Mouse (Mus musculus) MEL (cell line): Measurements from ENCODE around the gene Ublcp1. TPM values are rescaled to one million over a fixed set of nuclear protein-coding genes. Genes with fewer than 3 reads are reported as not detected.

Experiments used
- DNase-seq: peaks from one replicate; pipeline ENCODE4 v3.0.0; 2011; ENCODE audit warnings: low read depth, low spot score
- H3K27ac ChIP-seq: 2 replicates; pipeline ENCODE4 v1.5.1; 2012; ENCODE audit warnings: low read depth, mild to moderate bottlenecking, control low read depth, low read length, moderate library complexity; ENCODE audit not compliant: control insufficient read depth
- H3K27me3 ChIP-seq, 2 experiments: fragments of 150-350 bp in 1 of 2; sonication (generic) in 1 of 2; 2 replicates each; pipeline ENCODE4 v1.6.1; 2012; ENCODE audit warnings: low read length in 2 of 2, mild to moderate bottlenecking in 2 of 2, improper control_type of control experiment in 1 of 2, moderate library complexity in 1 of 2; ENCODE audit not compliant: insufficient read depth in 2 of 2, control insufficient read depth in 1 of 2
- H3K36me3 ChIP-seq, 2 experiments: 2 replicates each; pipeline ENCODE4 v1.6.1; 2012 to 2014; ENCODE audit warnings: low read length in 2 of 2, improper control_type of control experiment in 1 of 2, inconsistent platforms in 1 of 2, mild to moderate bottlenecking in 1 of 2; ENCODE audit not compliant: insufficient read depth in 2 of 2, control insufficient read depth in 1 of 2
- H3K4me1 ChIP-seq, 2 experiments: fragments of 150-350 bp in 1 of 2; sonication (generic) in 1 of 2; 2 replicates each; pipeline ENCODE4 v1.6.1; 2012; ENCODE audit warnings: low read length in 2 of 2, improper control_type of control experiment in 1 of 2, mild to moderate bottlenecking in 1 of 2; ENCODE audit not compliant: insufficient read depth in 2 of 2, control insufficient read depth in 1 of 2
- H3K4me3 ChIP-seq, 2 experiments: fragments of 150-350 bp in 1 of 2; sonication (generic) in 1 of 2; 2 replicates each; pipeline ENCODE4 v1.5.1; 2012; ENCODE audit warnings: low read depth in 2 of 2, low read length in 2 of 2, mild to moderate bottlenecking in 2 of 2, moderate library complexity in 2 of 2, control low read depth in 1 of 2, improper control_type of control experiment in 1 of 2; ENCODE audit not compliant: control insufficient read depth in 1 of 2, insufficient read depth in 1 of 2
- H3K79me2 ChIP-seq: 2 replicates; pipeline ENCODE4 v1.6.1; 2012; ENCODE audit warnings: mild to moderate bottlenecking, low read length, moderate library complexity; ENCODE audit not compliant: control insufficient read depth, poor library complexity, insufficient read depth
- H3K9ac ChIP-seq: 2 replicates; pipeline ENCODE4 v1.6.1; 2012; ENCODE audit warnings: low read depth, mild to moderate bottlenecking, control low read depth, low read length, moderate library complexity; ENCODE audit not compliant: control insufficient read depth, poor library complexity, severe bottlenecking
- H3K9me3 ChIP-seq: fragments of 150-350 bp; sonication (generic); replicated peaks from 2 replicates; pipeline ENCODE4 v1.6.1; 2012; ENCODE audit warnings: mild to moderate bottlenecking, low read length, improper control_type of control experiment, moderate library complexity; ENCODE audit not compliant: insufficient read depth
- CHD1 ChIP-seq: IDR thresholded peaks from 2 replicates; pipeline ENCODE4 v1.6.1; 2012; ENCODE audit warnings: low read depth, mild to moderate bottlenecking, inconsistent platforms, low read length, improper control_type of control experiment
- CHD2 ChIP-seq: IDR thresholded peaks from 2 replicates; pipeline ENCODE4 v1.6.1; 2011; ENCODE audit warnings: low read length, improper control_type of control experiment
- CTCF ChIP-seq, 3 experiments: IDR thresholded peaks in 2 of 3; conservative IDR thresholded peaks in 1 of 3; 2 replicates each; pipeline ENCODE4 v1.5.1; 2011 to 2012; ENCODE audit warnings: low read length in 3 of 3, low read depth in 2 of 3, mild to moderate bottlenecking in 2 of 3, improper control_type of control experiment in 1 of 3, inconsistent platforms in 1 of 3, mixed read lengths in 1 of 3, moderate library complexity in 1 of 3; ENCODE audit not compliant: control insufficient read depth in 1 of 3, insufficient read depth in 1 of 3, poor library complexity in 1 of 3, severe bottlenecking in 1 of 3
- ETS1 ChIP-seq: IDR thresholded peaks from 2 replicates; pipeline ENCODE4 v1.6.1; 2012; ENCODE audit warnings: low read depth, mild to moderate bottlenecking, inconsistent platforms, low read length, improper control_type of control experiment, moderate library complexity
- HCFC1 ChIP-seq: IDR thresholded peaks from 2 replicates; pipeline ENCODE4 v1.6.1; 2012; ENCODE audit warnings: low read depth, mild to moderate bottlenecking, inconsistent platforms, low read length, improper control_type of control experiment, moderate library complexity
- MAX ChIP-seq: IDR thresholded peaks from 2 replicates; pipeline ENCODE4 v1.6.1; 2011; ENCODE audit warnings: low read length, improper control_type of control experiment
- MXI1 ChIP-seq: IDR thresholded peaks from 2 replicates; pipeline ENCODE4 v1.6.1; 2011; ENCODE audit warnings: mild to moderate bottlenecking, low read depth, low read length, improper control_type of control experiment
- MYC ChIP-seq: IDR thresholded peaks from 2 replicates; pipeline ENCODE4 v1.6.1; 2011; ENCODE audit warnings: low read depth, mild to moderate bottlenecking, low read length, improper control_type of control experiment, moderate library complexity
- POLR2A ChIP-seq, 2 experiments: IDR thresholded peaks; 2 replicates each; pipeline ENCODE4 v1.6.1; 2011 to 2012; ENCODE audit warnings: low read length in 2 of 2, mild to moderate bottlenecking in 2 of 2, control low read depth in 1 of 2, improper control_type of control experiment in 1 of 2, low read depth in 1 of 2, moderate library complexity in 1 of 2; ENCODE audit not compliant: control insufficient read depth in 1 of 2, insufficient read depth in 1 of 2, poor library complexity in 1 of 2
- RAD21 ChIP-seq: IDR thresholded peaks from 2 replicates; pipeline ENCODE4 v1.6.1; 2011; ENCODE audit warnings: mild to moderate bottlenecking, low read depth, low read length, improper control_type of control experiment
- RCOR1 ChIP-seq: IDR thresholded peaks from 2 replicates; pipeline ENCODE4 v1.6.1; 2012; ENCODE audit warnings: low read depth, mild to moderate bottlenecking, inconsistent platforms, low read length, improper control_type of control experiment
- SIN3A ChIP-seq: IDR thresholded peaks from 2 replicates; pipeline ENCODE4 v1.6.1; 2012; ENCODE audit warnings: low read length, improper control_type of control experiment, inconsistent platforms
- SMC3 ChIP-seq: IDR thresholded peaks from 2 replicates; pipeline ENCODE4 v1.6.1; 2011; ENCODE audit warnings: low read depth, low read length, improper control_type of control experiment
- TAL1 ChIP-seq: IDR thresholded peaks from 2 replicates; pipeline ENCODE4 v1.6.1; 2012; ENCODE audit warnings: mild to moderate bottlenecking, inconsistent platforms, low read length, moderate library complexity, mixed read lengths
- UBTF ChIP-seq: IDR thresholded peaks from 2 replicates; pipeline ENCODE4 v1.6.1; 2012; ENCODE audit warnings: low read depth, mild to moderate bottlenecking, inconsistent platforms, low read length, improper control_type of control experiment, moderate library complexity, borderline replicate concordance; ENCODE audit not compliant: insufficient read depth
- USF2 ChIP-seq, 2 experiments: IDR thresholded peaks; 2 replicates each; pipeline ENCODE4 v1.6.1; 2011 to 2012; ENCODE audit warnings: improper control_type of control experiment in 2 of 2, low read length in 2 of 2, borderline replicate concordance in 1 of 2, inconsistent platforms in 1 of 2, low read depth in 1 of 2, mild to moderate bottlenecking in 1 of 2; ENCODE audit not compliant: insufficient read depth in 1 of 2
- ZNF384 ChIP-seq: IDR thresholded peaks from 2 replicates; pipeline ENCODE4 v1.6.1; 2012; ENCODE audit warnings: low read depth, mild to moderate bottlenecking, inconsistent platforms, low read length, improper control_type of control experiment
- polyA plus RNA-seq, 2 experiments: library from polyadenylated mRNA; stranded (reverse) in 1 of 2; unstranded in 1 of 2; fragments of >175 nt in 1 of 2; fragments of >200 nt in 1 of 2; gene quantifications; 2 replicates each; pipeline versions ENCODE4 v1.2.1 to v1.2.4; 2012; ENCODE audit warnings: low replicate concordance in 2 of 2, low read depth in 1 of 2; ENCODE audit not compliant: insufficient read length in 2 of 2, insufficient read depth in 1 of 2, missing spikeins in 1 of 2
- total RNA-seq: library from RNA; depleted of rRNA; stranded (reverse); fragments of 300-350 nt; gene quantifications from 2 replicates; pipeline ENCODE4 v1.2.3, GENCODE M21; 2012

Gene Ublcp1
- total and polyA plus RNA-seq, 3 experiments: 21.1 to 22.2 TPM; not detected in 1

- peaks cover 38% of the 10 kb centered on the region for H3K79me2 ChIP-seq
- no peaks in the 10 kb centered on the region for H3K9me3 ChIP-seq
- TF ChIP-seq SMC3: peak; percentile 49
- TF ChIP-seq MXI1: peak; percentile 33; the same call in 1 of the 2 replicates
- TF ChIP-seq RAD21: peak; percentile 35
- TF ChIP-seq SIN3A: no peak; the same call in 1 of the 2 replicates
- TF ChIP-seq HCFC1: no peak
- 0 out of 2 replicates have a peak, but pooled peaks have one; percentile 27 for TF ChIP-seq RCOR1
- peak; percentile 38 to 57 (median 43) for TF ChIP-seq CTCF (IDR thresholded peaks at IDR 0.05 in 2 of 3, conservative IDR thresholded peaks at IDR 0.05 in 1 of 3; ENCODE audit: control insufficient read depth in 1 of 3, insufficient read depth in 1 of 3, low read depth in 2 of 3, low read length in 3 of 3, poor library complexity in 1 of 3, severe bottlenecking in 1 of 3)
- TF ChIP-seq MAX: 0 out of 2 replicates have a peak, but pooled peaks have one; percentile 57
- TF ChIP-seq POLR2A (IDR thresholded peaks at IDR 0.05; ENCODE audit: control insufficient read depth in 1 of 2, insufficient read depth in 1 of 2, low read depth in 1 of 2, low read length in 2 of 2, poor library complexity in 1 of 2): no peak
- TF ChIP-seq CHD1: 0 out of 2 replicates have a peak, but pooled peaks have one; percentile 46
- TF ChIP-seq TAL1: no peak
- peak; percentile 82; the same call in 1 of the 2 replicates for TF ChIP-seq MYC
- no peak for TF ChIP-seq UBTF
- 0 out of 2 replicates have a peak, but pooled peaks have one; percentile 8 for TF ChIP-seq ETS1
- TF ChIP-seq, all 39 proteins: peak for 9
- Histone ChIP-seq H3K4me1 (peaks cover 15 to 25% of the 10 kb centered on the region in 2 experiments), H3K36me3 (peaks cover 0 to 35% of the 10 kb centered on the region in 2 experiments; a peak in 3 of 4 replicates), H3K4me3 (peak overlapping the region; percentile 16 to 72), H3K27ac (peak overlapping the region; percentile 66), H3K9ac (peak overlapping the region; percentile 81), H3K27me3 (no peaks in the 10 kb centered on the region)
- DNase-seq: peak; percentile 80
These were observed 47.4 kb upstream of the Ublcp1 start for GRCm38 (mm10) chr11:44517561-44518280.

DNA sequence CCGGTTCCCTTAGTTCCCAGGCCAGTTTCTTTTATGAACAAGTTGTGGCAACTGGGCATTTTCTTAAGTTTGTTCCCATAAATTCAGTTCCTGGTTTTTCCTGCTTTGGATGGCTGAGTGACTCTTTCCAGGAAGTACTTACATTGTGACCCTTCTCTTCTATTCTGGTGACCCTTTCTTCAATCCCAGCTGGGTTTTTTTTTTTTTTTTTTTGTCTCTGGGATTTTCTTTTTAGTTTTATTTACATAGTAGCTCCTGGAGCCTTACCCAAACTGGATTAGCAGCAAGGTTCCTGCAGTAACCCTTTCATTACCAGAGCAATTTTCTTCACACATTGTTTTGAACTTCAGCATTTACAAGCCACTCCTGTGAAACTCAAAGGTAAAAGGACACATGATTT is 46.1 kb upstream of the Ublcp1 start:
- Histone ChIP-seq H3K9ac (no peak overlapping the region), H3K9me3 (no peaks in the 10 kb centered on the region), H3K27ac (no peak overlapping the region), H3K4me1 (peaks cover 17 to 21% of the 10 kb centered on the region in 2 experiments), H3K36me3 (peaks cover 0 to 33% of the 10 kb centered on the region in 2 experiments; a peak in 2 of 4 replicates), H3K27me3 (no peaks in the 10 kb centered on the region), H3K79me2 (peaks cover 28% of the 10 kb centered on the region), H3K4me3 (no peak overlapping the region)
- TF ChIP-seq HCFC1: no peak
- no peak for TF ChIP-seq CHD2
- TF ChIP-seq SMC3: no peak
- no peak for TF ChIP-seq USF2 (IDR thresholded peaks at IDR 0.05; ENCODE audit: borderline replicate concordance in 1 of 2, insufficient read depth in 1 of 2, low read depth in 1 of 2, low read length in 2 of 2)
- peak; percentile 71 for TF ChIP-seq ZNF384
- no peak for DNase-seq
